Mouse (Mus musculus) 3T3-L1 (cell line): ENCODE data around the gene Arhgap35.

ENCODE experiments used
- DNase-seq: peaks from one replicate; pipeline ENCODE4 v3.0.0-alpha.2; 2015; ENCODE audit warnings: low read depth, low spot score

Arhgap35 gene

DNA sequence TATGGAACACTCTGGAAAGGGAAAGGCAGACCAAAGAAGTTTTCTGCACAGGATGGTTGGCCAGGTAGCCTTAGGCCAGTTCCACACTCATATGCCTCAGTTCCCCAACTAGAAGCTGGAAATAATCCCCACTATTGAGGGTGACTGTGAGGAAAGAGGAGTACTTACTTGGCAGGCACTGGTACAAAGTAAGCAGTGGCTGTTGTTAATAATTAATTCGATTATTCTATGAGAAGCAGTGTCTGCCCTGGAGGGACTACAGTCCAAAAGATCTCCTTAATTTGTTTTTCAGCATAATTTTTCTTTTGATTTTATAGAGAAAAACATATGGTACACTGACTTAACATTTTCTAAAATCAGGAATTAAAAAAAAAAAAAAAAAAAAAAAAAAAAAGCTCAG, 10.7 kb downstream of the Arhgap35 start:
- no peak for DNase-seq

DNA sequence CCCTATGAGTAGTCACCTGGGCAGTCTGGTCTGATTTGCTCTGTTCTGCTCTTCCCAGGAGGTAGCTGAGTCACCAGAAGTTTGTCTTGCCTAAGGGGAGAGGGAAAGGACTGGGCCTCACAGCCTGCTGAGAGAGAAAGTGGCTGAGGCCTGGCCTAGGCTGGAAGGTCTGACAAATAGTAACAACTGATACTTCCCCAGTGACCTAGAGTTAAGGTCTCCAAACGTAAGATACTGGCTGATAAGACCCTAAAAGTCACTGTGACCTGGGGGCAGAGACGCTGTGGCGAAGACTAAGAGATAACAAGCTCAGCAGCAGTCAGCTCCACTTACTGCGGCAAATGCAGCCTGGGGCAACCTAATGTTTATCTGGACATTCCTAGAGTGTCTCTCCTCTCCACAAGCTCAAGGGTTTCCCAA, 13.1 kb downstream of the Arhgap35 start:
- peak; percentile 36 for DNase-seq

DNA sequence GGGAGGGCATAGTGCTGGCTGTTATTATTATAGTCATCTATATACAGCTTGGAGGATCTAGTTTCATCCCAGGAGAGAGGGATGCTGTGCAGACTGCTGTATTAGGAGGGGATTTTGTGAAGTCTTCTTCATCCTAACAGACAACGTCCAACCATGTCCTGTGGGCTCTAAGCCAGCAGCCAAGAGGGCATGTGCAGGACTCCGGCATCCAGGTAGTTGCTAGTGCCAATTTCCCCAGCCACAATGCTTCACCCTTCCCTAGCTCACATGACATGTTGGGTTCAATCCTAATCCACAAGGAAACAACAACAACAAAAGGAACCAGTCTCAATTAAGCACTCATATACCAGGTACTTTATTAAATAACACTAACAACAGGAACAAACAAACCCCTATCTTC, 15.8 kb downstream of the Arhgap35 start:
- DNase-seq: no peak

- DNase-seq: peak; percentile 73
These were observed 23.5 kb downstream of the Arhgap35 start for GRCm38 (mm10) chr7:16591292-16591691.

- no peak for DNase-seq
These were observed 27.1 kb downstream of the Arhgap35 start for GRCm38 (mm10) chr7:16587649-16588048.

DNA sequence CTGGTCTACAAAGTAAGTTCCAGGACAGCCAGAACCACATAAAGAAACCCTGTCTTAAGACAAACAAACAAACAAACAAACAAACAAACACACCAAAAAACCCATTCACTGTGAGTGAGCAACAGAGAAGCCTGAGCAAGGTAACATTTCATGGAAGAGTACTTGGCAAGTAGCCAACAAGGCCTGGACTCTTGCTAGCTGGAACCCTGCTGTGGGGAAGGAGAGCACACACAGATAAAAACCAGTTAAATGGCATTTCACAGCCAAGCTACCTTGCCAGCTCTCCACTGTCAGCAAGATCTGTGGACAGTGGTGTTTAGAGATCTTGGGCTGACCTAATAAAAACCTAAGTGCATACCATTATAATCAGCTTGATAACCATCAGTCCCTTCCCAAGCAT, 30.4 kb downstream of the Arhgap35 start:
- DNase-seq: peak; percentile 9

GRCm38 (mm10) chr7:16583775-16584174, 31.0 kb downstream of the Arhgap35 start:
- no peak for DNase-seq

GRCm38 (mm10) chr7:16582299-16582698, 32.5 kb downstream of the Arhgap35 start:
- DNase-seq: no peak

DNA sequence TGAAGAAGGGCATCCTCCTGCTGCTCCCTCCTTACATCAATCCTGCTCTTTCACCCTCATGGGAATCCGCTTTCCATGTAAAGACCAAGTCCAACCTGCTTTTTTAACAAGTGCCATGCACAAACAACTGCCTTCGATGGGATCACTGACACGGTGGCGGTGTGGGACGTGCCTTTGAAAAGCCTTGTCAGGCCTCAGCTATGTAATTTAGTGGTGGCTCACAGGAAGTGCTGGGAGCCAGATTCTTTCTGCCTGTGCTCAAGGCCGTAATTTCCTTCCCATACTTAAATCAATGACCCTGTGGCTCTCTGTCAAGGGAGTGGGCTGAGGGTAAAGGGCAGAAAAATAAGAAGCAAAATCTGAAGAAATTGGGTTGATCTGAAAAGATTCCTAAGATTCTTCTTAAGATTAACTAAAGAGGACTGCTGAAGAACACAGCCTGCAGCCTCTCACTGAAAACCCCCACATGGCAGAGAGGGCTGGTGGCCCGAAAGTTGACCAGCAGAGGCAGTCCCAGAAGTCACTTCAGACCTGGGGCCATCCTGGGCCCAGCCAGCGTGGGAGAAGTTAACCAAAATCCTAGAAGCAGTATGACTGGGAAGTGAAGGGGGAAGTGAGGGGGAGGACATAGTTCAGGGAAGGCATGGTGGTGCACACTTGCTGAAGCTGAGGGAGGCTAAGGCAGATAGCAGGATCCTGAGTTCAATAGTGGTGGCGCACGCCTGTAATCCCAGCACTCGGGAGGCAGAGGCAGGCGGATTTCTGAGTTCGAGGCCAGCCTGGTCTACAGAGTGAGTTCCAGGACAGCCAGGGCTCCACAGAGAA, 33.3 kb downstream of the Arhgap35 start:
- DNase-seq: peak; percentile 22

- no peak for DNase-seq
These were observed 38.1 kb downstream of the Arhgap35 start for GRCm38 (mm10) chr7:16576719-16577118.

GRCm38 (mm10) chr7:16571191-16571590, 43.6 kb downstream of the Arhgap35 start:
- DNase-seq: no peak

GRCm38 (mm10) chr7:16570737-16571136, 44.1 kb downstream of the Arhgap35 start:
- peak; percentile 39 for DNase-seq

DNA sequence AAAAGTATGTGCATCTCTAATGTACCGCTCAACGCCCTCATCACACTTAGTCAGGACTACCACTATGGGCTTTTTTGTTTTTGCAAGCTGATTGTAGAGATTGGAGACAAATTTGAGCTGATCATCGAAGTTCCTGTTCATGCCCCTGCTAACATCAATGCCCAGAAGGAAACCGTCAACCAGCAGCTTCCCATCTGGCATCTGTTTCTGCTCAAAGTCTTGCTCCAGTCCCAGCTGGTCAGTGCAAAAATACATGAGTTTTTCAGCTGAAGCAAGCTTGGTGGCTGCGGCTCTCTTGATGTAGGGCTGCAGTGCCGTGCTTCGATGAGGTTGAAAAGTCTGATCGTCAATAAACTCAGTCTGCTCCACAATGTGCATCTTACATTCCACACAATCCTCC, 50.3 kb downstream of the Arhgap35 start:
- no peak for DNase-seq

DNA sequence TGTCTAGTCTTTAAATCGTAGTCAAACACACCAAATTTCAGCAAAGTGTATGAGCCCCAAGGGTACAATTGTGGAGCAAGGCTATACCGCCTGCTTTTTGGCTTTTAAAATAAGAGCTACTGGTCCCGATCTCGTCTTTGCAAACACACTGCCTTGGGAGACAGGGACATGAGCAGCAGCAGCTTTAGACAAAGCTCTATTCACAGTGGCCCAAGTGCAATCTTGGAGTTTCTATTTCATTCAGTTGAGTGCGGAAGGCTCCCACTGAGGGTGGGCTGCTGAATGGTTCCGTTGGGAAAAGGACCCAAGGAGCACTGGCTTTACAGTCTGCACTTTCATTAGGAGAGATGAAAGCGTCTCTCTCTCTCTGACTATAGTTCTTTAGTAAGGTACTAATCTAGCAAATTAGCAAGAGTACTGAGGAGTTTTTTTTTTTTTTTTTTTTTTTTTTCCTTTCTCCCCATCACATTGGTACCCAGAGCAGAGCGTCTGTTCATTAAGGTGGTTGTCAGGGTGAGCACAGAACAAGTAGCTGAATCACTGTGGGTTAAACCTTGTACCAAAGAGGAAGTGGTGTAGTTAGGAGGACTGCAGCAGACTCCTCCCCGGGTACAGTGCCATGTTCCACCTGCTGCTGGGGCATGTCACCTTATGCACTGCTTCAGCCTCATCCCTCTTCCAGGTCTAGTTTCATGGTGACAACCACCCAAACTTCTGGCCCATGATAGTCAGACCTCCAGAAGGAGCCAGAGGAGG, 56.8 kb downstream of the Arhgap35 start:
- no peak for DNase-seq

- no peak for DNase-seq
These were observed 57.5 kb downstream of the Arhgap35 start for GRCm38 (mm10) chr7:16557251-16557650.

DNA sequence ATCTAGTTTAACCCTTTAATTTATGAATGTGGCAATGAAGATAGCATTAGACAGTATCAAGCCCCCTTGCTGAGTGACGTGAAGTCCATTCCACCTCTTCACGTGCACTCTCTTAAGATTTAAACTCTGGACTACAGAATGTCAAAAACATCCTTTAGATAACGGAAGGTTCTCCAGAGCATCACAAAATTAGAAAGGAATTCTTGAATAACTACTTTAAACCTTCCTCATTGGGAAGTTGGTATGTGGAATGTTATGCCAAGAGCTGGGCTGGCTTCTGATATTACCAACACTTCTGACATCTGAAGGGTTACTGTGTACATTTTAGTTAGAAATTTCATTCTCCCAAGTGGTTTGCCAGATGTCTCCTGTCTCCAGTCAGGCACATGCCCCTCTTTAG, 60.6 kb downstream of the Arhgap35 start:
- no peak for DNase-seq

GRCm38 (mm10) chr7:16551581-16551980, 63.2 kb downstream of the Arhgap35 start:
- no peak for DNase-seq

GRCm38 (mm10) chr7:16549299-16549698, 65.5 kb downstream of the Arhgap35 start:
- DNase-seq: no peak

GRCm38 (mm10) chr7:16544770-16545169, 70.0 kb downstream of the Arhgap35 start:
- peak; percentile 2 for DNase-seq

GRCm38 (mm10) chr7:16537220-16537903, 77.4 kb downstream of the Arhgap35 start:
- no peak for DNase-seq

DNA sequence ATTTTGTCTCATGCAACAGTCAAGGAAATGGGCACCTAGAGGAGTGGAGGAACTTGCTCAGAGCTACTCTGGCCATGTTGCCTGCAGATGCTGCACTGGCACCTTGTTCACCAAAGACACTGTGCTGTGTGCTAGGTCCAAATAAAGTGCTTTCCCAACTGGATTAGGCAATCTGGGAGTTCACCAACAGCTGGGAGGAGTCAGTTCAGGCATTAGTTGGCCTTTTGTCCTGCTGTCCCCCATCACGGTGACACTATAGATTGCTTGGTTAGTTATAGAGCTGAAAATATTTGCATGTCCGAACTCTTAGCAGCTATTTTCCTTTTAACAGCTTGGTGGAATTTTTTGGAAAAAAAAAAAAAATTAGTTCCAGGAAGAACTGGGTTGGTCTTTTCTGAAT, 88.8 kb downstream of the Arhgap35 start:
- DNase-seq: no peak

DNA sequence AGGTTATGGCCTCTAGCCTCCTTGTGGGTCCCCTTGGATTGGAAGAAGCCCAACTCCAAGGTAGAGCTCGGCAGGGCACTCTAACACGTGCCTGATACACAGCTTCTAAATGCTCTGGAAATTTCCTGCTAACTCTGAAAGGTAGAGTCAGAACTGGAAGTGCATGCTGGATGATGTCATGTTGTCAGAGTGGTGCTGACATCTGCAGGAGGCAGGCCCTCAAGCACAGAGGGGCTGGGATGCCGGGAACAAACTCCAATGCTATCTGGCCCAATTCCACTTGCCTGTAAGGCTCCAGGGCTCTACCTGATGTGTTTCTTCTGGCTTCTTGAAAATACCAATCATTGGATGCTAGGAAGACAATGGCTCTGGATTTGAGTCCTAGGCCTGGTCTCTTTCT, 89.3 kb downstream of the Arhgap35 start:
- DNase-seq: no peak
